Mouse (Mus musculus) megakaryocyte, embryonic 14.5 days (primary cell): ENCODE measurements at regions not wholly inside any gene's neighbourhood (a gene's known extent, or its start where the extent isn't known, plus 50 kb on each side); places are given as distances from the start of the nearest gene placed in this dataset.

ENCODE experiments used
- H3K27me3 ChIP-seq: replicated peaks from 2 replicates; pipeline ENCODE3; 2012; ENCODE audit warnings: inconsistent platforms
- H3K36me3 ChIP-seq: replicated peaks from 2 replicates; pipeline ENCODE3; 2012; ENCODE audit warnings: low read length, inconsistent platforms, mixed read lengths
- H3K4me1 ChIP-seq: 2 replicates; pipeline ENCODE4 v1.6.1; 2012; ENCODE audit warnings: inconsistent platforms
- H3K4me3 ChIP-seq: replicated peaks from 2 replicates; pipeline ENCODE3; 2012; ENCODE audit warnings: moderate library complexity, mild to moderate bottlenecking, inconsistent platforms
- H3K9me3 ChIP-seq: 2 replicates; pipeline ENCODE4 v1.6.1; 2012; ENCODE audit warnings: inconsistent platforms
- FLI1 ChIP-seq: IDR thresholded peaks from 2 replicates; pipeline ENCODE4 v1.6.1; 2012; ENCODE audit warnings: low read length, inconsistent platforms, mixed read lengths
- GATA1 ChIP-seq: IDR thresholded peaks from 3 replicates; pipeline ENCODE4 v1.6.1; 2012; ENCODE audit warnings: mixed read lengths, low read length, inconsistent platforms, borderline replicate concordance

DNA sequence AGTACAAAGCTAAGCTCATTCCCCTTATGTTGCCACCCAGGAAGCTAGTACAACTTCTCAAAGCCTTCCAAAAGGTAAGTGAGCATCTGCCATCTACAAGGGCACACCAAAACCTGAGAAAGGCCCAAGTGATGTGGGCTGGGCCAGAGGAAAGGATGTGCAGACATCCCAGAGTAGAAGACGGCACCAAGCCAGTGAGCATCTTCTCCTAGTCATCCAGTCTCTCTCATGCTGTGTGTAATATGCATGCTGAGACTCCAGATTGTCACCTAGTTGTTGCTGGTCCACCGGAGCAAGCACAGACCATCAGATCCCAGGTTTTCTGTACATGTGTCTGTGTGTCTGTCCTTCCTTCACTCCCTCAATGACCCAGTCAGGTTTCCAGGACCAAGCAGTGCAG, 129.9 kb downstream of the Basp1 start:
- Histone ChIP-seq H3K4me1 (peaks cover 10% of the 10 kb centered on the region), H3K27me3 (no peaks in the 10 kb centered on the region), H3K4me3 (no peak overlapping the region), H3K36me3 (no peaks in the 10 kb centered on the region), H3K9me3 (no peaks in the 10 kb centered on the region)
- TF ChIP-seq FLI1 (no peak), GATA1 (no peak)

DNA sequence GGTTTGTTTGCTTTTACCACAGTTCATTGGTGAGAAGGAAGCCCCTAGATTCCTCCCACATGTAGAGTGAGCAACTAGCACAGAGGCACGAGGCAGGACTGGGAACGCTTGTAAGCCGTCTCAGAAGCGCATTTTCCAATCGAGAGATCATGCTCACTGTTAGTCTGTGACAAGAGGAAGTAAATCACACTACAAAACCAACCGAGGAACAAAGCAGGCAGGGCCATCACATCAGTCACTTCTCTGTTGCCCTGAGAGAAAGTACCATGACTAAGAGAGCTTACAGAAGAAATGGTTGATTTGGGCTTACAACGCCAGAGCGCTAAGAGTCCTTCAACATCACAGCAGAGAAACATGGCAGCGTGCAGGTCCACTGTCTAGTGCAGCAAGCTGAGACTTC, 131.2 kb downstream of the Basp1 start:
- Histone ChIP-seq H3K4me1 (peaks cover 5% of the 10 kb centered on the region; the same call in 1 of the 2 replicates), H3K4me3 (no peak overlapping the region), H3K27me3 (no peaks in the 10 kb centered on the region), H3K9me3 (no peaks in the 10 kb centered on the region), H3K36me3 (no peaks in the 10 kb centered on the region)
- TF ChIP-seq GATA1 = no peak
- no peak for TF ChIP-seq FLI1

DNA sequence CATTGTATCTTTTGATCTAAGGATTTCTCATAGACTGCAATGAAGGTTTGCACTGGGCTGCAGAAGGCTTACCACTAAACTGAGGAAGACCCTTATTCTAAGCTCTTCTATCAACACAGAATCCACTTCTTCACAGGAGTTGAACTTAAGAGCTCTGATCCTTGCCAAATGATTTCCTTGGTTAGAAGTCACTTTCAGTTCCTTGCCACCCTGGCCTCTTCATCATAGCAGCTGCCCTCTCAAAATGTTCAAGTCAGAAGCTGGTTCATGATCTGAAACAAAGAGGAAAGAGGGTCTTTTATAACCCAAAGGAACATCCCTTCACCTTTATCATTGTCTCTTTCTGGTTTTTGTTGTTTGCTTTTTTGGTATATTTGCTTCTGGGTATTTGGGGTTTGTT, 131.6 kb downstream of the Basp1 start:
- Histone ChIP-seq H3K36me3 (no peaks in the 10 kb centered on the region), H3K27me3 (no peaks in the 10 kb centered on the region)
- TF ChIP-seq GATA1 = no peak
- TF ChIP-seq FLI1 = no peak

DNA sequence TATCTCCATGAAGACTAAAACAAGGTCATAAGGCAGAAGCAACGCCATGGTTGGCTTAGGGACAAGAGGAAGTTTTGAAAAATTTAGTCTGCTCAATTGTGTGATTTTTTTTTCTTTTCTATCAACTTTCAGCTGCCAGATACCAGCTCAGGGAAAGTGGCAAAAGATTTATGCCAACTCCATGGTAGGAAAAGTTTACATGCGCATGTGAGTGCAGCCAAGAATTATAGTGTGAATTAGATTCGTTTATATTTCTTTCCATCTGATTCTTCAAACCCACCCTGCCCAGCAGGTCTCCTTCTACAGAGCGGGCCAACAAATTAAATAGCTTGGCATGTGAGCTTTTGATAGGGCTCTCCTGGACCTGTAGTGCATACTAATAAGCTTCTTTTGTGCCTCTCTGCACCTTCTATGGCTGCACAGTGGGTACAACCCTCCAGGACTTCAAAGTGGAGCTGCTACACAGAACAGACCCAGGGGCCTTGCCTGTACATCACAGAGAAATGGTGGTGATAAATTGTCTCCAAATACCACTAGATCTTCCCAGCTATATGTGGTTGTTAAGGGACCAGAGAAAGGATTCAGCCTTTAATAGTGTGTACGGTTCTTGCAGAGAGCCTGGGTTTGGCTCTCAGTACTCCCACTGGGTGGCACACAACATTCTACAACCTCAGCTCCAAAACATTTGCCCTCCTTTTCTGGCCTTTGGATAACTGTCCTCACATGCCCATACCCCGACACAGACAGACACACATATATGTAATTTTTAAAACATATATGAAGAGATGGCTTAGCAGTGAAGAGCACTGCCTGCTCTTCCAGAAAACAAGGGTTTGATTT, 135.0 kb downstream of the Basp1 start:
- no peaks in the 10 kb centered on the region for H3K27me3 ChIP-seq
- H3K4me1 ChIP-seq = peaks cover 5% of the 10 kb centered on the region; the same call in 1 of the 2 replicates
- TF ChIP-seq GATA1 (no peak), FLI1 (no peak)
- no peak overlapping the region for H3K4me3 ChIP-seq
- H3K36me3 ChIP-seq = no peaks in the 10 kb centered on the region
- no peaks in the 10 kb centered on the region for H3K9me3 ChIP-seq

More for the DNA sequence above, 131.6 kb downstream of the Basp1 start:
- Histone ChIP-seq H3K9me3 (no peaks in the 10 kb centered on the region), H3K4me3 (no peak overlapping the region), H3K4me1 (peaks cover 5% of the 10 kb centered on the region; the same call in 1 of the 2 replicates)

DNA sequence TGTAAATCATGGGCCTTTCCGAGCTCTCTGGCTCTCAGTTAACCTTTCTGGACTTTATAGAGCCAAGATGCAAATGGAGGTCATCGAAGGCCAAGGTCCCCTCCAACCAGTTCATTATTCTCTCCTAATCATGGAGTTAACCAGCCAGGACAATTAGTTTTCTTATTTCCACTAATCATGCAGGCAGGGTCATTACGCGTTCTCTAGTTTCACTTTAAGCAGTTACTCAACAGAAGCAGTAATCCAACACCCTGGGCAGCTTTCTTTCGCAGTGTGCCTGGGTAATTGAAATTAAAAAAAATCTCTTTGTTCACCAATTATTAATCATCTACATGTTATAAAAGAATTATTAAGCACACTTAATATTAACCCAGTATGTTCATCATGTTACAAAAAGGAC, 137.3 kb downstream of the Basp1 start:
- no peaks in the 10 kb centered on the region for H3K27me3 ChIP-seq
- no peaks in the 10 kb centered on the region for H3K36me3 ChIP-seq
- H3K4me3 ChIP-seq = no peak overlapping the region
- H3K9me3 ChIP-seq = no peaks in the 10 kb centered on the region
- TF ChIP-seq GATA1 = no peak
- no peak for TF ChIP-seq FLI1
- peaks cover 7% of the 10 kb centered on the region for H3K4me1 ChIP-seq

DNA sequence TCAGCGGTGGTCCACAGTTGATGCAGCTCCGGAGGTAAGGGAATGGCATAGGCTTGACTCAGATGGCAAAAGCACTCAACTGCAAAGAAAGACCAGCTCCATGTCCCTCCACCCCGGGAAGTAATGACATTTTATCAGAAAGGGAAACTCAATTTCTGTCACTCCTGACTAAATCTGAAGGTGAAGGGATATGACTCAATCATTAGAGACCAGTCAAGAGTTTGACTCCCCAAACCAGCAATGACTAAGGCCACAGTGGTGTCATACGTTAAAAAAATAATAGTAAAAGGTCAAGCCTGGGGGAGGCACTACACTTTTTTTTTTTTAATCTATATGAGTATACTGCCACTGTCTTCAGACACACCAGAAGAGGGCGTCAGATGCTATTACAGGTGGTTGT, 141.7 kb downstream of the Basp1 start:
- Histone ChIP-seq H3K9me3 (no peaks in the 10 kb centered on the region), H3K36me3 (no peaks in the 10 kb centered on the region), H3K4me3 (no peak overlapping the region), H3K4me1 (peaks cover 24% of the 10 kb centered on the region), H3K27me3 (no peaks in the 10 kb centered on the region)
- TF ChIP-seq GATA1 (no peak), FLI1 (no peak)

DNA sequence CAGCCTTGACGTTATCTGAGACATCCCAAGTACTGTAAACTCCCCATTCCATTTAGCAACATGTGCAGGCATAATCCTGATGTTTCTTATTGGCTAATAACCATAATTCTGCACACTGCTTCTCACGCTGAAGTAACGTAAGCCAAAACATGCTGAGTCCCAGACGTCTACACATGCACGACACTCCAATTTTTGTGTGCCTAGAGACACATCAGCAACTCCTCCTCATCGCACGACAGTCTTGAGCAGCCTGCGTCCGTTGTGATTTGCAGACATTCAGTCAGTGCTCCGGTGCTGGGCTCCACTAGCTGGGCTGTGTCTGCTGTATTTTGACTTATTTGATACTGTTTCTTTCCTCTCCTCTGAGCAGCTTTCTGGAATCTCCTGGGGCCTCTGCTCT, 143.2 kb downstream of the Basp1 start:
- no peaks in the 10 kb centered on the region for H3K9me3 ChIP-seq
- H3K4me1 ChIP-seq = peaks cover 24% of the 10 kb centered on the region
- H3K36me3 ChIP-seq = no peaks in the 10 kb centered on the region
- no peaks in the 10 kb centered on the region for H3K27me3 ChIP-seq
- TF ChIP-seq GATA1 = no peak
- no peak for TF ChIP-seq FLI1
- no peak overlapping the region for H3K4me3 ChIP-seq

DNA sequence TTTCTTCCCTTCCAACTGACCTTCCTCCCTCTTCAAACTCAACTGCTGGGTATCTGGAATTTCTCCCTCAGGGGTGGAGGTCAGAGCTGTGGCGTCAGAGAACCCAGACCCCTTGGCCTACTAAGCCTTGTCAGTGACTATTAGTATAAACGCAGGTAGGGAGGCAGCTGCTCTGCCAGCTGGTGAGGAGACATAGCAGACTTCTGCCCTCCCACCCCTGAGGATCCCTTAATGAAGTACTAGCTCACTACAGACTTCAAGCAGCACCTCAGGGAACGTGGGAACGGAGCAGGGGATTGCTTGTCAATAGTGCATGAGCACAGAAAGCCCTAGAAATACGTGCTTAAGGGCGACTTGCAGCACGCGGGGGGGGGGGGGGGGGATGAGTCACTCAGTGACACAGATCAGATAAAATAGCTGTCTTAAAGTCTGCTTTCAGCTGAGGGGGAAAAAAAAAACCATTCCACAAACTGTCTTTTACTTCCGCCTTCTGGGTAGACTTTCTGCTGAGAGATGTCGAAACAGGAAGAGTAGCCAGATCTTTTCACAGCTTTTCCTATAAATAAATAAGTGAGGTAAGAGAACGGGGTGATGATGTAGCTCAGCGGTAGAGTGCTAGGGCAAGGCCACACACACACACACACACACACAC, 144.1 kb downstream of the Basp1 start:
- Histone ChIP-seq H3K4me1 (peaks cover 24% of the 10 kb centered on the region), H3K9me3 (no peaks in the 10 kb centered on the region), H3K27me3 (no peaks in the 10 kb centered on the region), H3K36me3 (no peaks in the 10 kb centered on the region), H3K4me3 (peak overlapping the region; percentile 74)
- TF ChIP-seq FLI1 (no peak), GATA1 (no peak)

DNA sequence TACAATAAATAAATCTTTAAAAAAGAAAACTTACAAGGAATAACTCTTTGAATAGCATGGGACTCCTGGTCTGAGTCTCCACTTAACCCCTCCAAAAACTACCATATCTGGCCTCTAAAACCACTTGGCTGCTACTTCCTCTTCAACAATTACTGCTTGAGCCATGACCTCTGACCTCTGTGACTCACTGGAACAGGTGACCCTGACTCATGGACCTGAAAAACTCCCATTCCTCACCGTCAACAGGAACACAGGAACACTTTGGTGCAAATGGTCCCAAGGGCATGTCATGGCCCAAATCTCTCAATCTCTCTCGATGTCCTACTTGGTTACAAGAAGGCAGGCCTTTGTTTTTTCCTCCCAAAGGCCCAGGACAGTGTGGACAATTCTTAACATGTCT, 145.1 kb downstream of the Basp1 start:
- H3K4me3 ChIP-seq = no peak overlapping the region
- no peaks in the 10 kb centered on the region for H3K36me3 ChIP-seq
- H3K4me1 ChIP-seq = peaks cover 24% of the 10 kb centered on the region
- no peaks in the 10 kb centered on the region for H3K27me3 ChIP-seq
- no peaks in the 10 kb centered on the region for H3K9me3 ChIP-seq
- TF ChIP-seq GATA1 = no peak
- TF ChIP-seq FLI1 = no peak

DNA sequence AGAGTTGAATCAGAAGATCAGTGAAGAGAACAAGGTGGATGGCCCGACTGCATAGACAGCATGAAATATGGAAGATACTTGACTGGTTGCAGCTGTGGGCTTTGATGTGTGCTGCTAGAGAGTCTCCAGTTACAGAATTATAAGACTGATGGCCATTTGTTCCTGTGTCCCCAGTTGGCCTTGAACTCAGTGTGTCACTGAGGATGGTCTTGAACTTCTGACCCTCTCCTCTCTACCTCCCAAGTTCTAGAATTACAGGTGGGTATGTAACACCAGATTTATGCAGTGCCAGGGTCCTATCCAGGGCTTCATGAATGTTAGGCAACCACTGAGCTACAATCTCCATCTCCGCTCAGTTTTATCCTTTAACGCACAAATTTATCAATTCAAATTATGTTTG, 146.1 kb downstream of the Basp1 start:
- Histone ChIP-seq H3K36me3 (no peaks in the 10 kb centered on the region), H3K4me3 (no peak overlapping the region), H3K4me1 (peaks cover 23% of the 10 kb centered on the region), H3K9me3 (no peaks in the 10 kb centered on the region), H3K27me3 (no peaks in the 10 kb centered on the region)
- TF ChIP-seq GATA1 (no peak), FLI1 (no peak)
